Mouse (Mus musculus): Measurements from ENCODE around the gene Lrch1. TPM values are rescaled to one million over a fixed set of nuclear protein-coding genes. Genes with fewer than 3 reads are reported as not detected.

The Lrch1 gene
- total RNA-seq, 2 experiments from 2014 or later, result 3.0 to 4.4 TPM

DNA sequence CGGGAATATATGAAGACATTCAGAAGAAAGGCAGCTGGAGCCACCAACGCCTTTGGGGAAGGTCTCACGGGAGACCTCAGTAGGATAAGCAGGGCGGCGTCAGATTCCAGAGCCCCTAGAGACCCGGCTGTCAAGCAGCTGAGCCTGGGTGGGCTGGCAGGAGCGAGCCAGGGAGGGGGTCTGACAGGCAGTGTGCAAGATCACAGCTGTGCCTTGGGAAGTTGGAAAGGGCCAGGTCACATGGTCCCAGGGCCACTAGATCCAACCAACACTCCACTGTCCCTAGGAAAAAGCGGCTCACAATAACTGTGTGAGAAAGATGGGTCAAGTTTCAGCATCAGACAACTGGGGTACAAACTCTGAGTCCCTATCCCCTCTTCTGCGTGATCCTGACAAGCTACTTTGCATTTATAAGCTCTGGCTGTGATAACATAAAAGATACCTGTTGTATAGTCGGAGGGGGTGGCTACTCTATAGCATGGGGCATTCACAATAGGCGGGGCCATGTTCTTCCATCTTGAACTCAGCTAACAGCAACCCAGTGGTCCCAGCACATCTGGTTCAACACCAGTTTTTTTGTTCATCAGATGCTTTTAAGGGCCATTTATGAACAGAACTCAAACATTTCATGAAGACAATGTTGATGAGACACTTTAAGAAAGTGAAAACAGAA lies 20.6 kb downstream of the Lrch1 start:
- H3K4me3 ChIP-seq, result no peak overlapping the region
- H3K27ac ChIP-seq, result no peak overlapping the region
- intact Hi-C loops (cut with DNase I), result no loop called here
- TF ChIP-seq CTCF (IDR thresholded peaks at IDR 0.05), result no peak
- no peak for DNase-seq

DNA sequence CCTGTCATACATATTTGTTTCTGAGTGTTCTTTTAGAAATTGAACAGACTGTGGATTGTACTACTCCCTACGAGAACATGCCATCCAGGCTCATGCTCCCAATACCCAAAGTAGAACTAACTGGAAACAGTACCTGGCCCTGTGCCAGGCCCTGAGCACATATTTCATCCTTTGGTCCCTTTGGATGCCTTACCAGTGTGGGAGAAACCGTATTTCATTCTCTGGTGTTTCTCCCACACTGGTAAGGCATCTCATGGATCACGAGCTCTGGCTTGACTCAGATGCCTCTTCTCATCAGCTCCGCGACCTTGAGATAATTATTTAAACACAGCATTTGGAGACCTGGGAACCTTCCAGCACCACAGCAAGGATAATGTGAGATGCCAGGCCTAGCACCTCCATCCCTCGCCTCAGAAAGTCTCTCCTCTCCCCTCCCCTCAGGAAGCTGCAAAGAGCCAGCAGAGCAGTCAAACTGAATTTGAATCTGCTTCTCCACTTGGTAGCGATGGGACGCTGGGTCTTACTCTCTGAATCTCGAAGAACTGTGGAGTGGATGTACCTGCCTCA lies 21.6 kb downstream of the Lrch1 start:
- Histone ChIP-seq H3K27ac (no peak overlapping the region), H3K4me3 (no peak overlapping the region)
- DNase-seq, result no peak
- TF ChIP-seq CTCF (IDR thresholded peaks at IDR 0.05), result no peak
- intact Hi-C loops (cut with DNase I), result no loop called here

DNA sequence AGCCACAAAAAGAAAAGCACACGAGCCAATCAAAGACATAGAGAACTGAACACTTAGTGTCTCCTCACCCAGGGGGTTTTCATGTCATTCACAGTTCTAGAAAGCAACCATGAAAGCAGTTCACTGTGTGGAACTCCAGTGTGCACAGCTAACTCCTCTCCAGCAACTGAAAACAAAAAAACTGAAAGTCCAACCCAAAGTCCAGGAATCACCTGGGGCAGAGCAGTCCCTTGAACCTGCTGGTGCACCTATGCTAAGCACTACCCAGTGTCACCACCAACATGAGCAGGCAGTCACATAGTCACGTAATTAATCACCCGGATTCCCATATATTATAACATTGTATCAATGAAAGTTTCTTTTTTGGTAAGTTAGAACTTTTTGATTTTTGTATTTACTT lies 23.2 kb downstream of the Lrch1 start:
- DNase-seq, result no peak
- Histone ChIP-seq H3K4me3 (no peak overlapping the region), H3K27ac (no peak overlapping the region)
- intact Hi-C loops (cut with DNase I), result no loop called here
- TF ChIP-seq CTCF (IDR thresholded peaks at IDR 0.05), result no peak

DNA sequence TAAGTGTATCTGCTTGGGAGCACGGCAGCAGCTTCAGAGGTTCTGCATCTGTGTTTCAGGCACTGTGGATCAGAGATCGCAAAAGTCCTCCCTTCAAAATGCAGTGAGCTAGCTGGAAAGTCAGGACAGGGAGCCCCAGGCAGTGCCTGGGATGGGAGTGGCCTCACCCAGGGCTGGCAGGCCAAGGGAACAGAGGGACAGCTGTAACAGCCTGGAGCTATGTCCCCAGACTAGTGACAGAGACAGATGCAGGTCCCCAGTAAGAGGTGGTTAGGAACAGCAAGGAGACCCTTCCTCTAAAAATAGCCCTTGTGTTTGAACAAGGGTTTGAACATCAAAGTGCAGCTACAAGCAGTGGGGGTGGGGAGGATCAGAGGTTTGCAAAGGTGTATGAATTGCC lies 23.6 kb downstream of the Lrch1 start:
- DNase-seq, result no peak
- no peak overlapping the region for H3K27ac ChIP-seq
- intact Hi-C loops (cut with DNase I), result no loop called here
- no peak overlapping the region for H3K4me3 ChIP-seq
- no peak for TF ChIP-seq CTCF (IDR thresholded peaks at IDR 0.05)

DNA sequence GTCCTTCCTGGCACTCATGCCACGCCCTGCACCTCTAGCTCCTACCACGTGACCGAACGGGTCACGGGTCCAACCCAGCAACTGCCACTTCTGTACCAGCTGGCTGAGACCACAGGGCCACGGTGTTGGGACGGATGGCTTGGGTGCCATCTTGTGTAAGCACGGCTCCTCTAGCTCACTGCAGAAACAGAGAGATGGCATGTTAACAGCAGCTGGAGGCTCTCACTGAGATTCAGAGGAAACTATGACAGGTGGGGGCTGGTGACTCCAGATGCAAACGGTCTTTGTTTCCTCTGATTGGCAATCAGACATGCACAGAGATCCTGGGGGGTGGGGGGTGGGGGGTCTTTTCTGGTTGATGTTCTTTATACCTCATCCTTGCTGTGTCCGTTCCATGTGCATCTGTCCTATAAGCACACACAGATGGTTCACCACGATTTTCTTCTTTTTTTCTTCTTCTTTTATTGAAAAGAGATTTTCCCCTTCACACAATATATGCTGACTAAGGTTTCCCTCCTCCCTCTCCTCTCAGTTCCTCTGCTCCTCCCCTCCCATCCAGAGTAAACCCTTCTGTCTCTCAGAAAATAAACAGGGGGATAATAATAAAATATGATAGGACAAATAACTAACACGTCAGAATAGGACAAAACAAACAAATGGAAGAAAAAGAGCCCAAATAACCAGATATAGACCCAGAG lies 25.5 kb downstream of the Lrch1 start:
- no peak overlapping the region for H3K4me3 ChIP-seq
- peak; percentile 49 for DNase-seq
- no peak for TF ChIP-seq CTCF (IDR thresholded peaks at IDR 0.05)
- no peak overlapping the region for H3K27ac ChIP-seq
- intact Hi-C loops (cut with DNase I), result no loop called here

DNA sequence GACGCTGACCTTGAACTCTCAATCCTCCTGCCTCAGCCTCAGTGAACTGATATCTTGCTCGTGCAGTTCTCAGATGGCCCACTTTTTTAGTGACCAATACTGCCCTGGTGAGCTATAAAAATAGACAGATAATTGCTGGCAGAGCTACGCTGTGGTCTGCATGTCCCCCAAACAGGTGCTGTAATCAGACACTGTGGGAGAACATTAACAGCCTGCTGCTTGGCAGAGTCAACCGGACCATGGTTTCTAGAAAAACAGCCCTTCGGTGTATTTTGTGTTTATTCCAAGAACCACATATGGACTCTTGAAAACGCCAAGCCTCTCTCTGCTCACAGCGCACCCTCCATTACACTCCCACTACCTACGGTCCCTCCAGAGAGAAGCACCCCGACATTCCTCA lies 26.2 kb downstream of the Lrch1 start:
- intact Hi-C loops (cut with DNase I), result no loop called here
- no peak overlapping the region for H3K27ac ChIP-seq
- H3K4me3 ChIP-seq, result 0 out of 2 replicates have a peak overlapping the region, but pooled peaks have one; percentile 1
- no peak for DNase-seq
- no peak for TF ChIP-seq CTCF (IDR thresholded peaks at IDR 0.05)

DNA sequence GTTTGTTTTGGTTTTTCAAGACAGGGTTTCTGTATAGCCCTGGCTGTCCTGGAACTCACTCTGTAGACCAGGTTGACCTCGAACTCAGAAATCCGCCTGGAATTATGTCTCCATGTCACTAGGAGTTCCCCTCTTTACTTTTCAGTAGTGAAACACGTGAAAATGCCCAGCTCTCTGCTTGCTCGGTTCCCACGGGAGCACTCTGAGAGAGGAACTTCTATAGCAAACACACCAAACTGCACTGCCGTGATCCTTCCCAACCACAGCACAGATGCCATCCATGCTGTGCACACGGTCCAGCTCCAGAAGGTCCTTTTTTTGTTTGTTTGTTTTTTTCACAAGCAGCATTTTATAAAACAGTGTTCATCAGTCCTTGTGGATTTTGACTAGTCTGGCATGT lies 28.5 kb downstream of the Lrch1 start:
- intact Hi-C loops (cut with DNase I), result no loop called here
- H3K4me3 ChIP-seq, result no peak overlapping the region
- no peak overlapping the region for H3K27ac ChIP-seq
- no peak for TF ChIP-seq CTCF (IDR thresholded peaks at IDR 0.05)
- no peak for DNase-seq

DNA sequence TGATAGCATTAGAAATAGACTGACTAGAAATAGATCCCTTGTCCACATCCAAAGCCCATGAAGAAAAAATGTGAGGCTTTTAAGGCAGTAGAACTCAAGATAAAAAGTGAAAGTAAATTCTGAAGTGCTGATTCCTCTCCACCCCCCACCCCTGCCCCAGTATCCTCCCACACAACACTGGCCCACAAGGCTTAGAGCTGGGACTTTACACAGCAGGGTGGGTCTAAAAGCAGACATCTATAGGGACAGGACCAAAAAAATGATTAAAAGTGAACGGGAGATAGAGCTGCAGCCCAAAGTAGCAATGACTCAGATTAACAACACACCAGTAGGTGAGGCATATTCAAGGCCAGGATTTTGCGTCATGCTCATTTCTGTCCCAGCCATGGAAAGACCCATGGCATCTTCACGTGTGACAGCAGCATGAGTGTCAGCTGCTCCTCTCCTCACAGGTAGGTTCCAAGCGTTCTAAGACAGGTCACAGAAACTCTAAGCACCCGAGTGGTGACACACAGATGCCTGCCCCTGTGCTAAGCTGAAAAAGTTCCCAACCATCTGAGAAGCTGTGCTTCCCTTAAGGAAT lies 29.1 kb downstream of the Lrch1 start:
- intact Hi-C loops (cut with DNase I), result no loop called here
- DNase-seq, result no peak
- TF ChIP-seq CTCF (IDR thresholded peaks at IDR 0.05), result no peak
- Histone ChIP-seq H3K4me3 (peak overlapping the region; percentile 32), H3K27ac (peak overlapping the region; percentile 51)

DNA sequence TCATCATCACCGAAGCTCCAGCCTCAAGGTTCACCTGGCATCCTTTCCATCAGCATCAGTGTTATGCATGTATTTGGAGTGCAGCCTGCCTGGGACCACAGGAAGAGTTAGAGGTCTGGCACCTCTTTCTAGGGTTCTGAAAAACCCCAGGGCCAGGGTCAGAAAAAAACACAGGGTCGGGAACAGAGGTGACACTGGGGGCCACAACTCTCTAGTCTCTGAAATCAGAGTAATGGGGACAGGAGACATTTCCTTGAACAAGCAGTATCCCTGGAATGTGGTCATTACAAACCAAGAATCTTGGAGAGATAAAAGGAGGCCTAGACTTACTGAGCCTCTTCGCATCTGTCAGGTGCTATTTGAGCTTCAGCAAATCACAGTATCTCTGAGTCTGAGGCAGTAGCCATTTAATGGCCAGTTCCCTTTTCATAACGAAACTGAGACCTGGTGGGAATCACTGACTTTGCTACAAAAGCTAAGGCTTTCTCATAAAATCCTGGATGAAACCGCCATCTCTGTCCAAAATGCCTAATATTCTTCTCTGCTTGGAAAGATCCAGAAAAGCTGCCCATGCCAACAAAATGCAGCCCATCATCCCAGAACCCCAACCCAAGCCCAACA lies 30.1 kb downstream of the Lrch1 start:
- TF ChIP-seq CTCF (IDR thresholded peaks at IDR 0.05), result no peak
- no peak overlapping the region for H3K4me3 ChIP-seq
- no peak for DNase-seq
- peak overlapping the region; percentile 51; the same call in 1 of the 2 replicates for H3K27ac ChIP-seq
- intact Hi-C loops (cut with DNase I), result no loop called here

DNA sequence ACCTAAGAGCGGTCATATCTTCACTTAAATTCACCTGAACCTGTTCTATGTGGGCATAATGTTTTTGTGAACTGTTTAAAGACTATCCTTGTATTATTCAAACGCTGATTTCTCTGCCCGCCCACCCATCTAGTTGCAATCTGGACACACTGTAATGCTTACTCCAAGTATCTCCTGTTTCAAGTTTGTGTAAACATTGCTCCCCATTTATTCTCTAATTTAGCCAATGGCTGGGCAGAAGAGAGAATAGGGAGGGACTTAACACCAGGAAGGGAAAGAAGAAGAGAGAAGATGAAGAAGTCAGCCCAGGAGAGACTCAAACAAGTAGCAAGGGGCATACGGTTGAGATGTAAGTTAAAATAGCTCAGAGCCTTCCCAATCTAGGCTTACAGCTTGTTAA lies 31.0 kb downstream of the Lrch1 start:
- no peak for TF ChIP-seq CTCF (IDR thresholded peaks at IDR 0.05)
- no peak for DNase-seq
- no peak overlapping the region for H3K4me3 ChIP-seq
- intact Hi-C loops (cut with DNase I), result no loop called here
- H3K27ac ChIP-seq, result no peak overlapping the region

DNA sequence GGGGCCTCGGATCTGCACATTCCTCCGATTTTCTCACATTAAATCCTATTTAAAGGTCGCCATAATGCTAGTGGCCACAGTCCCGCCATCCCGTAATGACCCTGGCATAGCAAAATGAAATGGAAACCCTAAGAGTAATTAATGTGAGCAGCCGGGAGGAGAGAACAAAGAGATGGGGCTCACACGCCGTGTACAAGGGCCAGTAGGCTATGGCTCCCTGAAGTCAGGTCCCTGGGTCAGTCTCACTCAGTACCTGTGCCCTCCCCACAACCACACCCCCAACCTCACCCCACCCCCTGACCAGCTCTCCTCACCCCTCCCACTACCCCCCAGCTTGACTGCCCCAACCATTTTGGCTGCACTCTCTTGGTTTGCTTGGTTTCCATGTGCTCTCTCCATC lies 31.6 kb downstream of the Lrch1 start:
- H3K4me3 ChIP-seq, result no peak overlapping the region
- no peak for TF ChIP-seq CTCF (IDR thresholded peaks at IDR 0.05)
- H3K27ac ChIP-seq, result no peak overlapping the region
- DNase-seq, result no peak
- intact Hi-C loops (cut with DNase I), result no loop called here

DNA sequence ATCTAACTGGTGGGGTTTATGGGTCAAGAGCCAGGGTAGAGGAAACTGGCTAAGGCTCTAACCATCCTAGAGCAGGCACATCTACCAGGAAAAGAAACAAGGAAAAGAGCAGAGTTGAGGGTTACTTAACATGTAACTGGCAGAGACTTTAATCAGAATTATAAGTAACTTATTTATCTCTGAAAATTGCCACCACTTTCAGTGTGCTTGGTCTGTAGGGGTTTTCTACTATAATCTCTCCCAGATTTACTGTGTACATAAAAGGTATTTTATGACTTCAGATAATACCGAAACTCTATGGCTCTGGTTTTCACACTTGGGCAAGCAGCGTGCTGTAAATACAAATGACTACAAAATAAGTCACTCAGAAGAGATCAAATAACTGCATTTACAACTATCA lies 32.0 kb downstream of the Lrch1 start:
- Histone ChIP-seq H3K27ac (peak overlapping the region; percentile 49; the same call in 1 of the 2 replicates), H3K4me3 (no peak overlapping the region)
- no peak for TF ChIP-seq CTCF (IDR thresholded peaks at IDR 0.05)
- DNase-seq, result no peak
- intact Hi-C loops (cut with DNase I), result no loop called here

DNA sequence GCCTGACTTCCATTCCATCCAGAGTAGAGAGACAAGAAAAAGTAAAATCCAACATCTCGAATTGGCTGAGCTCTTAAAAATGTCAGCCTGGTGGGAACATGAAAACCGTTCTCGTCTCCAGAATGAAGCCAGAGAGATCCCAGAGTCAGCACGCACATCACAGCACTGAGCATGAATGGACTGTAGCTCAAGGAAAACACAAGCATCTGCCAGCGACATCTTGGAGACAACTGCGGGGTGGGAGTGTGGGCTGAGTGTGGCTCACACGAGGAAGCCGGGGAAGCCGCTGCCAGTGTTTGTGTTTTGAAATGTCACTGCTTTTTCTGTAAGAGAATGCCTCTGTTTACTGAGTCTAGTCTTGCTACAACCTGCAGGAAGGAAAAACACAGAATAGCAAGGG lies 32.7 kb downstream of the Lrch1 start:
- intact Hi-C loops (cut with DNase I), result no loop called here
- H3K27ac ChIP-seq, result peak overlapping the region; percentile 49

More for the DNA sequence above, 32.7 kb downstream of the Lrch1 start:
- DNase-seq, result no peak
- TF ChIP-seq CTCF (IDR thresholded peaks at IDR 0.05), result no peak
- no peak overlapping the region for H3K4me3 ChIP-seq

All from gastrocnemius, adult 2 months (tissue).